Mouse (Mus musculus) ES-Bruce4 (cell line): ENCODE measurements around the gene Inpp4a.

Experiments
- CTCF ChIP-seq: IDR thresholded peaks from one replicate; pipeline ENCODE4 v1.8.1; 2011; ENCODE audit warnings: low read depth, low read length
- EP300 ChIP-seq: IDR thresholded peaks from 2 replicates; pipeline ENCODE4 v1.6.1; 2011; ENCODE audit warnings: low read depth, low read length; ENCODE audit not compliant: insufficient read depth
- POLR2A ChIP-seq: IDR thresholded peaks from one replicate; pipeline ENCODE4 v1.8.1; 2011; ENCODE audit warnings: low read length; ENCODE audit not compliant: insufficient read depth

GRCm38 (mm10) chr1:37457546-37457945 is 157.9 kb downstream of the Inpp4a start:
- no peak for TF ChIP-seq POLR2A
- no peak for TF ChIP-seq CTCF
- TF ChIP-seq EP300, result no peak
